Mouse (Mus musculus): ENCODE data around the gene Veph1. TPM values are rescaled to one million over a fixed set of nuclear protein-coding genes. Genes with fewer than 3 reads are reported as not detected.
"Not testable (repeated sequence)": the region's sequence is repeated elsewhere in the genome, so short reads cannot be mapped to it uniquely, and the experiment has no call there.

The Veph1 gene
- polyA plus RNA-seq, 1 experiment = not detected

DNA sequence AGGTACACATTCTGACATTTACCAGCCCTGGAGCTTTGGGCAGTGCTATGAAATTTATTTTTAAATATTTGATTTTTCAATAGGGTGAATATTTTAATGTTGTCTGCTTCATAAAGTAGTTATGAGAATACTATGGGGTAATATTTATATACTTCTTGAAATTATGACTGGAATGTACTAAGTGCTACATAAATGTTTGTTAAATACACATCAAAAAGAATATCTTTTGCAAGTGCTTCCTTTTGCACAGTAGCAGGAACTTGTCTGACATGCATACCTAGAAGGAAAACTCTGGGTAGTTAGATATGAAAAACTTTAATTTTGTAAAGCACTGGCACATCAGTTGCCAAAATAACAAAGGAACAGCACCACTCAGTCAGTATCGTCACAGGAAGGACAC, 13.9 kb upstream of the Veph1 start:
- H3K4me1 ChIP-seq = peaks cover 5% of the 10 kb centered on the region; the same call in 1 of the 2 replicates
- no peaks in the 10 kb centered on the region for H3K36me3 ChIP-seq (replicated peaks; ENCODE audit: low read length)
- no peaks in the 10 kb centered on the region for H3K9me3 ChIP-seq
- no peak overlapping the region for H3K4me3 ChIP-seq (replicated peaks)
- TF ChIP-seq GATA1 (IDR thresholded peaks at IDR 0.05; ENCODE audit: borderline replicate concordance, low read length) (no peak), FLI1 (IDR thresholded peaks at IDR 0.05; ENCODE audit: low read length) (no peak)
- no peaks in the 10 kb centered on the region for H3K27me3 ChIP-seq (replicated peaks)

DNA sequence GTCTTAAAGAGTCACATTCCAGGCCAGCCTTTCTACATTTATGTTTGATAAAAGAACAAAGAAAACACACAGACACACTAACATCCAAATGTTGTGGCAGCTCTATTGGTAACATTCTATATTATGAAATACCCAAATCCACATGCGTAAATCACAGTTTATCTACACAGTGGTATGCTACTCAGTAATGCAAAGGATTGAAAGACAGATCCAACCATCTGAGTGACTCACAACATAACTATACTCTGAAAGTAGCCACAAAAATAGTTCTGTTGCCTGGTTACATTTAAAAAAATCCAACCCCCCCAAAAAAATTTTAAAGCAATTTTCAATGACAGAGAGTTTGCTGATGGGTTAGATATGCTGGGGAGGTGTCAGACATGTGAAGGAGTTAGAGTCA, 12.9 kb upstream of the Veph1 start:
- no peaks in the 10 kb centered on the region for H3K36me3 ChIP-seq (replicated peaks; ENCODE audit: low read length)
- H3K4me1 ChIP-seq = peaks cover 5% of the 10 kb centered on the region; the same call in 1 of the 2 replicates
- no peak for TF ChIP-seq FLI1 (IDR thresholded peaks at IDR 0.05; ENCODE audit: low read length)
- TF ChIP-seq GATA1 (IDR thresholded peaks at IDR 0.05; ENCODE audit: borderline replicate concordance, low read length) = no peak
- H3K9me3 ChIP-seq = no peaks in the 10 kb centered on the region
- no peak overlapping the region for H3K4me3 ChIP-seq (replicated peaks)
- H3K27me3 ChIP-seq (replicated peaks) = no peaks in the 10 kb centered on the region

DNA sequence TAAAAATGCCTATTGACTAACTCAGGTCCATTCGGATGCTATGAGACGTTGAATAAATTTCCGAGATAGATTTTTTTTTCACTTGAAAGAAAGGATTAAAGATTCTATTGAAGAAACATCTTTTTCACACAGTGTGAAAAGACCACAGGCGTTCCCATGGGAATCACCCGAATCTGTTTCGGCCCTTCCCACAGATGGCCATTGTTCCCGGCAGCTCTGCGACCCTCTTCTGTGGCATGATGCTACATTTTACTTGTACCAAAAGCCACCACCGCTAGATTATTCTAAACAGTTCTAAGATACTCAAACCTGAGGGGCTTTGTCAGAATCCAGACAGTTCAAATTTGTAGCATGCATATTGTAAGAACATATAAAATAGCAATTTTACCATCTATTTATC, 1.4 kb downstream of the Veph1 start:
- no peak overlapping the region for H3K4me3 ChIP-seq (replicated peaks)
- H3K4me1 ChIP-seq = 0 out of 2 replicates have a peak, but pooled peaks cover 3% of the 10 kb centered on the region
- H3K9me3 ChIP-seq = no peaks in the 10 kb centered on the region
- no peaks in the 10 kb centered on the region for H3K36me3 ChIP-seq (replicated peaks; ENCODE audit: low read length)
- peaks cover 3% of the 10 kb centered on the region for H3K27me3 ChIP-seq (replicated peaks)
- no peak for TF ChIP-seq FLI1 (IDR thresholded peaks at IDR 0.05; ENCODE audit: low read length)
- no peak for TF ChIP-seq GATA1 (IDR thresholded peaks at IDR 0.05; ENCODE audit: borderline replicate concordance, low read length)

DNA sequence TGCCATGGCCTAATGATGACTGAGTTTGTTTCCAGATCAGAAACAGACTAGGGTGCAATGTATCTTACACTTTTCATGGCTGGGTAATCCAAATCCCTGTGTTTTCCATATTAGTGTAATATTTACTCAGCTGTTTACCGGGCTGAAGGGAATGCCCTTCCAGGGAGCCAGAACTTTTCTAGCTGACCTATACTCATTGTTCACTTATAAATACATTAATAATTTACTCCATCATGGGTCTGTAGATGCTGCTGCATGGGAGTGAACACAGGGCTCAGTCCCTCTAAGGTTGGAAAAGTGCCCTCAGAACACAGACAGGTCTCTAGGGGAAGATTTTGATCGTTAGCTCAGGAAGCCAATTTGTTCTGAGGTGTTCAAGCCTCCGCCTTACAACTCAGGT, 1.9 kb downstream of the Veph1 start:
- Histone ChIP-seq H3K4me3 (replicated peaks) (no peak overlapping the region), H3K4me1 (0 out of 2 replicates have a peak, but pooled peaks cover 3% of the 10 kb centered on the region), H3K36me3 (replicated peaks; ENCODE audit: low read length) (no peaks in the 10 kb centered on the region), H3K27me3 (replicated peaks) (peaks cover 3% of the 10 kb centered on the region), H3K9me3 (no peaks in the 10 kb centered on the region)
- TF ChIP-seq GATA1 (IDR thresholded peaks at IDR 0.05; ENCODE audit: borderline replicate concordance, low read length) = no peak
- no peak for TF ChIP-seq FLI1 (IDR thresholded peaks at IDR 0.05; ENCODE audit: low read length)

DNA sequence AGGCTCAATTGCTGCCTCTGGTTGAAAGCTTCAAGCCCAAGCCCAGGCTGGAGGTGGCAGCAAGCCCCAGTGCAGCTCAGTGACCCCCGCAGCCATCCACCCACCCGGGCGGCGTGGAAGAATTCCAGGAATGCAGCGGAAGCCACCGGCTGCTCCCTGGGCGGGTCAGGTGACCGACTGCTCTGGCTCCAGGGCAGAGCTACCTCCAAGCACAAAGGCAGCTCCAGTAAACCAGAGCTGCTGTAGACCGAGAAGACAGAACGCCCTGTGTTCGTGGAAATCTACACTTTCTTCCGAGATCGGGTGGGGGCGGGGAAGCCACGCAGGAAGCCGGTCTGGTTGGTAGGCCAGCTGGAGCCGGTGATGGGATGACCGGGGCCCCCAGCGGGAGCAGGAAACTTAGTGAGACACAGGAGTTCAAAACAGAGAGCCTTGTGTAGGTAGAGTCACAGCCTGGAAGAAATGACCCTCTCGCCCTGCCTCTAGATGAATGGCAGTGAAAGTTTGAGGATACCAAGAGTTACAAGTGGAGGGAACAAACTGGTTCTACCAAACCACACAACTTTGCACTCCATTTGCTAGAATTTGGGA, 4.2 kb downstream of the Veph1 start:
- H3K27me3 ChIP-seq (replicated peaks) = peaks cover 3% of the 10 kb centered on the region
- H3K36me3 ChIP-seq (replicated peaks; ENCODE audit: low read length) = no peaks in the 10 kb centered on the region
- no peaks in the 10 kb centered on the region for H3K9me3 ChIP-seq
- 0 out of 2 replicates have a peak, but pooled peaks cover 3% of the 10 kb centered on the region for H3K4me1 ChIP-seq
- H3K4me3 ChIP-seq (replicated peaks) = peak overlapping the region; percentile 56
- TF ChIP-seq FLI1 (IDR thresholded peaks at IDR 0.05; ENCODE audit: low read length) (no peak), GATA1 (IDR thresholded peaks at IDR 0.05; ENCODE audit: borderline replicate concordance, low read length) (no peak)

DNA sequence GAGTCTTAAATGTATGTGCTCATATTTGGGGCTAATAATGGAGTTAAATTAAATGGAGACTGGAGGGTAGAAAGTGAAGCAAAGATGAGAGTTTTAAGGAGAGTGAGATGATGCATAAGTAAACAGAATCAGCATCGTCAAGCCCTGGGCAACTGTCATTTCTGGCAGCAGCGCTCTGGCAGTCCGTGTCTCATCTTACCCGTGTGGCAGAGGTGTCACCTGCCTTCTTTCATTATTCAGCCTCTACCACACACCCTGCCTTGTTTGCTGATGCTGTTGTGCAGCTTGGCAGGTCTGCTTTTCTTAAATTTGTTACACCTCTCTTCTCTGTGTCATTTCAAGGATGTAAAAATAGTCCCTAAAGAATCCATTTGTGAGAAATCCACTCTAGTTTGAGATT, 33.4 kb downstream of the Veph1 start:
- H3K36me3 ChIP-seq (replicated peaks; ENCODE audit: low read length) = no peaks in the 10 kb centered on the region
- H3K27me3 ChIP-seq (replicated peaks) = no peaks in the 10 kb centered on the region
- H3K9me3 ChIP-seq = no peaks in the 10 kb centered on the region
- H3K4me1 ChIP-seq = no peaks in the 10 kb centered on the region
- H3K4me3 ChIP-seq (replicated peaks) = no peak overlapping the region
- TF ChIP-seq FLI1 (IDR thresholded peaks at IDR 0.05; ENCODE audit: low read length) (no peak), GATA1 (IDR thresholded peaks at IDR 0.05; ENCODE audit: borderline replicate concordance, low read length) (no peak)

DNA sequence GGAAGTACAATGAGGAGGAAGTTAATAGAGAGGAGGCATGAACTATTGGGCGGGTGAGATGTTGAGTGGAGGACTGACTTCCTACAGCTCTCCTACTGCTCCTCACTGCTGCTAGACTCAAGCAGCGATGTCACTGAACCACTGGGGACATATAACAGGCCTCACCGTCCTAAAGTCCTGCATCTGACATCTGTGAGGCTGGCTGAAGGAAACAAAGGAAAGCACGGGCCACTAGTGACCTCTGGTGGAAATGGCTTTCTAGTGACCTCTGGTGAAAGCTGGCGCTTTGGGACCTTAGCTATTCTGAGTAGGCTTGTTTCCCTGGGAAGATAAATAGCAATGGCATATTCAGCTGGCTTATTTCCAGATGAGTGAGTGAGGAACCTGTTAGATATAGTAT, 34.3 kb downstream of the Veph1 start:
- Histone ChIP-seq H3K9me3 (no peaks in the 10 kb centered on the region), H3K36me3 (replicated peaks; ENCODE audit: low read length) (no peaks in the 10 kb centered on the region), H3K27me3 (replicated peaks) (no peaks in the 10 kb centered on the region), H3K4me3 (replicated peaks) (no peak overlapping the region), H3K4me1 (no peaks in the 10 kb centered on the region)
- TF ChIP-seq FLI1 (IDR thresholded peaks at IDR 0.05; ENCODE audit: low read length) (no peak), GATA1 (IDR thresholded peaks at IDR 0.05; ENCODE audit: borderline replicate concordance, low read length) (no peak)

DNA sequence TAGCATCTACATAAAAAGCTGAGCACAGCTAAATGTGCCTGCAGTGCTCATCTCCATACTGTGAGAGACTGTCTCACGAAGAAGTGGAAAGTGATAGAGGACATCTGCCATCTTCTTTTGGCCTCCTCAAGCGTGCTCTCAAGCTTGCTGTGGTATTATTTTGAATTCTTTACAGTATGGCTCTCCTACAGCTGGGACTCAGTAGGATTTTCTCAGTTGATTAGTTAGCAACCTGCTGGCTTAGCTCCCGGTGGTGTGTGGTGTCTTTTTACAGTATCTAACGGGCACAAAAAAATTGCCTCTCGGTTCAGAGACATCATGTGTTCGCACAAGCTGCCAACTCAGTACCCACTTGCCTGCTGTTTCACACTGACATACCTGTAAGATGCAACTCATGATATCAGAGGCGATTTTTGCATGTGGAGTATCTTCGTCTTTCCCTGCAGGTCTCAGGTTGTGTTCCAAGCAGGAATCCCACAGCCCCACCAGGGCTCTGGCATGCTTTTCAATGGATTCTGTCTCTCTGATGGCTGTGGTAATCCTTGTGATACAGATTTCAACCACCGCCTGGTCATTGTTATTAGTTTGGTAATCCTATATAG, 42.0 kb downstream of the Veph1 start:
- Histone ChIP-seq H3K36me3 (replicated peaks; ENCODE audit: low read length) (no peaks in the 10 kb centered on the region), H3K4me1 (no peaks in the 10 kb centered on the region), H3K27me3 (replicated peaks) (no peaks in the 10 kb centered on the region), H3K4me3 (replicated peaks) (no peak overlapping the region), H3K9me3 (no peaks in the 10 kb centered on the region)
- TF ChIP-seq FLI1 (IDR thresholded peaks at IDR 0.05; ENCODE audit: low read length) (no peak), GATA1 (IDR thresholded peaks at IDR 0.05; ENCODE audit: borderline replicate concordance, low read length) (no peak)

DNA sequence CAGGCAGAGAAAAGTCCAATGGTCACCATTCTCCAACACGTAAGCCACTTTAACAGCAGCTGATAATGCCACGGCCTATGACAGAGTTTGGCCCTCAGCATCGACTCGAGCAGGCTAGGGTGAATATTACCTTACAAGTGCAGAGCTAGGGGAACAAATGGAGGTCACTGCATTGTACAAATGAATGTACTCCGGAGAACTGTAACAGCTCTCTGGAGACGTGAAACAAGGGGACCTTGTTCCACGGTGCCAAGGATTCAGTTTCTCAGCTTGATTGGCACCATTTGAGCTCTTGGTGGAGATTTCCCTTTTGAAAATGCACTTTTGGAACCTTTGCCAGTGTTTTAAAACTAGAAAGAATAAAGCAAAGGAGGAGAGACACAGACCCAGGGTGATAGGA, 44.8 kb downstream of the Veph1 start:
- no peaks in the 10 kb centered on the region for H3K27me3 ChIP-seq (replicated peaks)
- H3K9me3 ChIP-seq = no peaks in the 10 kb centered on the region
- H3K4me3 ChIP-seq (replicated peaks) = no peak overlapping the region
- H3K4me1 ChIP-seq = no peaks in the 10 kb centered on the region
- H3K36me3 ChIP-seq (replicated peaks; ENCODE audit: low read length) = no peaks in the 10 kb centered on the region
- TF ChIP-seq GATA1 (IDR thresholded peaks at IDR 0.05; ENCODE audit: borderline replicate concordance, low read length) (no peak), FLI1 (IDR thresholded peaks at IDR 0.05; ENCODE audit: low read length) (no peak)

DNA sequence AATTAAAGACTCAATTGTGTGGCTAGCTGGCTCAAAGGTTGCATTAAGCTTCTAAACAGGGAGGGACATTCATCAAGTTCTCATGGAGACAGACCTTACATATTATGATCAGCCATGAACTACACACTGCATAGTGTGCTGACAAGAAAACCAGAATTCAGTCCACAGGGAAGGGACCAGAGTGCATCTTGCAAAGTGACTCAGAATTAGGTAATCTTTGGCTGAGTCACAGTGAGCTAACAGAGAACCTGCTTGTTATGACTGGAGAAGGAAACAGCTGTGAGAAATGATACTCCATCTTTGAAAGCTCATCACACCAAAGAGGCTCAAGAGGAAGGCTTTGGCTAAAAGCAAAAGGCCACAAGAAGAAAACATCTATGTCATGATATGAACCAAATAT, 56.2 kb downstream of the Veph1 start:
- H3K9me3 ChIP-seq = peaks cover 6% of the 10 kb centered on the region
- H3K4me1 ChIP-seq = peaks cover 7% of the 10 kb centered on the region; the same call in 1 of the 2 replicates
- TF ChIP-seq GATA1 (IDR thresholded peaks at IDR 0.05; ENCODE audit: borderline replicate concordance, low read length) (no peak), FLI1 (IDR thresholded peaks at IDR 0.05; ENCODE audit: low read length) (no peak)

DNA sequence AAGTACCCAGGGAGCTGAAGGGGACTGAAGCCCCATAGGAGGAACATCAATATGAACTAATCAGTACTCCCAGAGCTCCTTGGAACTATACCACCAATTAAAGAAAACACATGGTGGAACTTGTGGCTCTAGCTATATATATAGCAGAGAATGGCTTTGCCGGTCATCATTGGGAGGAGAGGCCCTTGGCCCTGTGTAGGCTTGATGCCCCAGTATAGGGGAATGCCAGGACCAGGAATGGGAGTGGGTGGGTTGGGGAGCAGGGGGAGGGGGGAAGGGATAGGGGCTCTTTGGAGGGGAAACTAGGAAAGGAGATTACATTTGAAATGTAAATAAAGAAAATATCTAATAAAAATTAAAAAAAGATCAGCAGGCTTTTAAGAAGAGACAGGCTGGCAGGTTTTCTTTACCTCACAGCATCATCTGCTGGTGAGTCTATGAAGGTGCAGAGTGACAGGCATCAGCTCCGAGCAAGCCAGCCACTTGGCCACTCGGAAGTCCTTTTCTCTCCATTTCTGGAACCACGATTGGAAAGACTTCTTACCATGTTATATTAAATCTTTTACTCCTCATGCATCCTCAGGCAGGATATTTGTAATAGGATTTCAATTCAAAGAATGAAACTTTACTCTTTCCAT, 60.3 kb downstream of the Veph1 start:
- not testable (repeated sequence) for H3K9me3 ChIP-seq; H3K4me1 ChIP-seq; H3K27me3 ChIP-seq (replicated peaks); H3K36me3 ChIP-seq (replicated peaks; ENCODE audit: low read length); H3K4me3 ChIP-seq (replicated peaks)

More for the DNA sequence above, 56.2 kb downstream of the Veph1 start:
- Histone ChIP-seq H3K36me3 (replicated peaks; ENCODE audit: low read length) (no peaks in the 10 kb centered on the region), H3K4me3 (replicated peaks) (no peak overlapping the region), H3K27me3 (replicated peaks) (no peaks in the 10 kb centered on the region)
